Mouse (Mus musculus): ENCODE measurements around the gene Surf1. TPM values are rescaled to one million over a fixed set of nuclear protein-coding genes. Genes with fewer than 3 reads are reported as not detected.
"Not testable (repeated sequence)": the region's sequence is repeated elsewhere in the genome, so short reads cannot be mapped to it uniquely, and the experiment has no call there.

Surf1 gene
- polyA plus RNA-seq, 2 experiments: 51.2 to 69.1 TPM

DNA sequence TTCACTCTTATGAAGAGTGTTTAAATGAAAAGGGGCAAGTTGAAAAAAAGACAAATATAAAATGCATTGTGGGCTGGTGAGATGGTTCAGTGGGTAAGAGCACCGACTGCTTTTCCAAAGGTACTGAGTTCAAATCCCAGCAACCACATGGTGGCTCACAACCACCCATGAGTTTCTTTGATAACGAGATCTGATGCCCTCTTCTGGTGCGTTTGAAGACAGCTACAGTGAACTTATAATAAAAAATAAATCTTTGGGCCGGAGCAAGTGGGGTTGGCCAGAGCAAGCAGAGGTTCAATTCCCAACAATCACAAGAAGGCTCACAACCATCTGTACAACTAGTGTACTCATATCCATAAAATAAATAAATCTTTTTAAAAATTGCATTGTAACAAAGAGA is 20.4 kb downstream of the Surf1 start:
- 97% methylated on average over 4 of the region's 4 CpGs for WGBS
- Histone ChIP-seq H3K4me2 (replicated peaks; ENCODE audit: low read depth, low read length, severe bottlenecking) (no peak overlapping the region), H3K9ac (ENCODE audit: low read depth, low read length, severe bottlenecking) (no peak overlapping the region), H3K4me1 (ENCODE audit: control insufficient read depth, insufficient read depth, low read length) (no peaks in the 10 kb centered on the region), H3K27me3 (ENCODE audit: control insufficient read depth, insufficient read depth, low read length) (no peaks in the 10 kb centered on the region), H3K27ac (replicated peaks; ENCODE audit: low read depth, low read length) (no peak overlapping the region), H3K9me3 (ENCODE audit: control insufficient read depth, low read length) (no peaks in the 10 kb centered on the region), H3K4me3 (replicated peaks; ENCODE audit: low read length) (no peak overlapping the region), H3K36me3 (ENCODE audit: control insufficient read depth, insufficient read depth, low read length) (peaks cover 81% of the 10 kb centered on the region)
- no peak for DNase-seq (ENCODE audit: low spot score)
- ATAC-seq (ENCODE audit: low FRiP score, low read depth): no peak
- no peak for TF ChIP-seq POLR2A (IDR thresholded peaks at IDR 0.05; ENCODE audit: borderline replicate concordance, extremely low read depth, insufficient read depth, insufficient read length)

DNA sequence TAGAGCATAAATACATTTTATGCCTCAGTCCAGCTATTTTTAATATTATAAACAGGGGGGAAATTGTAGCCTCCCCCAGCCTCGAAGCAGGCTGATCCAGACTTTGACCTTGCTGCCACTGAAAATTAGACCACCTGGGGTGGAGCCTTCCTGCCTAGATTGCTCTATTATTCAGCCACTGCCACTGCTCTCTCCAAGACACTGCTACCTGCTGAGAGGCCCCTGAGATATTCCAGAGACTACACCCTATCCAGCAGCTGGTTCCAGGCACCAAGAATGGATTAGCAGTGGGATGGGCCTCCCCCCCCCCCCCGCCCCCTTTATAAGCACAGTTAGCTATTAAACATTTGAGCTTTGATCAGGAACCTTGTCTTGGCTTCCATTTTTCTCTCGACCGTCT is 30.2 kb downstream of the Surf1 start:
- not testable (repeated sequence) for H3K27ac ChIP-seq (replicated peaks; ENCODE audit: low read depth, low read length); H3K4me3 ChIP-seq (replicated peaks; ENCODE audit: low read length); H3K4me1 ChIP-seq (ENCODE audit: control insufficient read depth, insufficient read depth, low read length); H3K9me3 ChIP-seq (ENCODE audit: control insufficient read depth, low read length); H3K27me3 ChIP-seq (ENCODE audit: control insufficient read depth, insufficient read depth, low read length); DNase-seq (ENCODE audit: low spot score); H3K4me2 ChIP-seq (replicated peaks; ENCODE audit: low read depth, low read length, severe bottlenecking); H3K9ac ChIP-seq (ENCODE audit: low read depth, low read length, severe bottlenecking); ATAC-seq (ENCODE audit: low FRiP score, low read depth)
- H3K36me3 ChIP-seq (ENCODE audit: control insufficient read depth, insufficient read depth, low read length): peaks cover 22% of the 10 kb centered on the region
- WGBS: 60% methylated on average over 4 of the region's 4 CpGs

DNA sequence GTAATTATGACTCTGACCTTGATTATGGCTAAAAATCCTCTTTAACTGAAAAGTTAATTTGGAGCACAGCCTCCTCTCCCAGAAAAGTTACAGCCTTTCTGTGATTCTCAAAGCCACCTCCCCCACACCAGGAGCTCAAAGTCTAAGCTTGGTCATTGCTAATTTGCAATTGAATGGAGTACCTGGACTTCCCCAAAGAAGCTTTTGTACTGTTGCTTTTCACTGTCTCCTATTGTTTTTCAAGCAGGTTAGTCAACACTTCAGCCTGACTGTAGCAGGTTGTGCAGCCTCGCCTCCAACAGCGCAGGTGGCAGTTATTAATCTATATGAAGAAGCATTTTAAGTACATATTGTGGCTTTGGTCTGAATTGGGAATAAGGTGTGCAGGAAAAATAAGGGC is 30.8 kb downstream of the Surf1 start:
- H3K4me3 ChIP-seq (replicated peaks; ENCODE audit: low read length); H3K9ac ChIP-seq (ENCODE audit: low read depth, low read length, severe bottlenecking); H3K4me1 ChIP-seq (ENCODE audit: control insufficient read depth, insufficient read depth, low read length); ATAC-seq (ENCODE audit: low FRiP score, low read depth); H3K9me3 ChIP-seq (ENCODE audit: control insufficient read depth, low read length); H3K27ac ChIP-seq (replicated peaks; ENCODE audit: low read depth, low read length); H3K27me3 ChIP-seq (ENCODE audit: control insufficient read depth, insufficient read depth, low read length); DNase-seq (ENCODE audit: low spot score); H3K4me2 ChIP-seq (replicated peaks; ENCODE audit: low read depth, low read length, severe bottlenecking): not testable (repeated sequence)
- WGBS: 90% methylated on average over 2 of the region's 2 CpGs
- peaks cover 16% of the 10 kb centered on the region for H3K36me3 ChIP-seq (ENCODE audit: control insufficient read depth, insufficient read depth, low read length)

DNA sequence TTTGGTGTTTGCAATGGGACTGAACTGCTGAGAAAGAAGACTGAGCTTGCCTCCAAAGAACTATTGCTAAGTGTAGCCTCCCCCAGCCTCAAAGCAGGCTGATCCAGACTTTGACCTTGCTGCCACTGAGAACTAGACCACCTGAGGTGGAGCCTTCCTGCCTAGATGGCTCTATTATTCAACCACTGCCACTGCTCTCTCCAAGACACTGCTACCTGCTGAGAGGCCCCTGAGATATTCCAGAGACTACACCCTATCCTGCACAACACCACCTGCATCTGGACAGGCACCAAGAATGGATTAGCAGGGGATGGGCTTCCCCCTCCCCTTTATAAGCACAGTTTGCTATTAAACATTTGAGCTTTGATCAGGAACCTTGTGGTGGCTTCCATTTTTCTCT is 37.8 kb downstream of the Surf1 start:
- DNase-seq (ENCODE audit: low spot score): no peak
- Histone ChIP-seq H3K9ac (ENCODE audit: low read depth, low read length, severe bottlenecking) (no peak overlapping the region), H3K9me3 (ENCODE audit: control insufficient read depth, low read length) (peaks cover 3% of the 10 kb centered on the region; the same call in 1 of the 2 replicates), H3K36me3 (ENCODE audit: control insufficient read depth, insufficient read depth, low read length) (no peaks in the 10 kb centered on the region), H3K4me1 (ENCODE audit: control insufficient read depth, insufficient read depth, low read length) (no peaks in the 10 kb centered on the region), H3K27ac (replicated peaks; ENCODE audit: low read depth, low read length) (no peak overlapping the region), H3K4me3 (replicated peaks; ENCODE audit: low read length) (no peak overlapping the region), H3K27me3 (ENCODE audit: control insufficient read depth, insufficient read depth, low read length) (no peaks in the 10 kb centered on the region), H3K4me2 (replicated peaks; ENCODE audit: low read depth, low read length, severe bottlenecking) (no peak overlapping the region)
- ATAC-seq (ENCODE audit: low FRiP score, low read depth): no peak
- no peak for TF ChIP-seq POLR2A (IDR thresholded peaks at IDR 0.05; ENCODE audit: borderline replicate concordance, extremely low read depth, insufficient read depth, insufficient read length)

DNA sequence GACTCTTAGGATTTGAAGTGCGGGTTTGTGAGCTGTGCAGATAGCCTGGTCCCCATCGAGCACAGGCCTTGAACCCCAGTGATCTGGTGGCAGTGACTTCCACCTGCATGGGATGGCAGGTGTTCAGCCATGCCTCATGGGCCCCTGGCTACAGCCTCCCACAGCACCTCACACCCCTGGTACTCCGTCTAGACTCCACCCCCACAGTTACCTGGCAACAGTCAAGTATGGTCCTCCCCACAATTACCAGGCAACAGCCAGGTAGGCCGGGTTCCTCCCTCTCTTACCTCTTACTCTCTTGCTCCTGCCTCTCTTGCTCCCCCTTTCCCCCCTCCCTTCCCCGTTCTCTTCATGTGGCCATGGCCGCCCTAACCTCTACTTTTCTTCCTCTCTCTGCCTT is 45.7 kb downstream of the Surf1 start:
- ATAC-seq (ENCODE audit: low FRiP score, low read depth) (no peak), DNase-seq (ENCODE audit: low spot score) (no peak)
- Histone ChIP-seq H3K27me3 (ENCODE audit: control insufficient read depth, insufficient read depth, low read length) (no peaks in the 10 kb centered on the region), H3K27ac (replicated peaks; ENCODE audit: low read depth, low read length) (no peak overlapping the region), H3K9ac (ENCODE audit: low read depth, low read length, severe bottlenecking) (no peak overlapping the region), H3K36me3 (ENCODE audit: control insufficient read depth, insufficient read depth, low read length) (no peaks in the 10 kb centered on the region), H3K4me2 (replicated peaks; ENCODE audit: low read depth, low read length, severe bottlenecking) (no peak overlapping the region), H3K9me3 (ENCODE audit: control insufficient read depth, low read length) (no peaks in the 10 kb centered on the region), H3K4me3 (replicated peaks; ENCODE audit: low read length) (no peak overlapping the region), H3K4me1 (ENCODE audit: control insufficient read depth, insufficient read depth, low read length) (no peaks in the 10 kb centered on the region)
- TF ChIP-seq POLR2A (IDR thresholded peaks at IDR 0.05; ENCODE audit: borderline replicate concordance, extremely low read depth, insufficient read depth, insufficient read length): no peak
- 62% methylated on average over 6 of the region's 6 CpGs for WGBS

DNA sequence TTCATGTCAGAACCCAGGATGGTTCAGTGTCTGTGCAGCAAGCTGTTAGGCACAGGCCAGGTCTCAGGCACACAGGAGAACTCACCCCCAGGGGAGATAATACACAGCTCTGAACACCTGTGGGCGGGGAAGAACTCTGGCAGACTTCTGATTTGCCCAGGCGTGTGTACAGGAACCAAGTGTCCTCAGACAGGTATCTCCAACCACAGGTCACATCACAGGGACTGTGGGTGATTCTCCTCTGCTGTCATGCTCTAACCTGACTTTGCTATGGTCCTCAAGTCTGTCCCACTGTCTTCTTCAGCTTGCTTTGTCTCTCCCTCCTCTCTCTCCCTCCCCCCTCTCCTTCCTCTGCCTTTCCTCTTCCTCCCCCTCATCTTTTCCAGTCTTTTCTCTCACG is 51.5 kb downstream of the Surf1 start, which contains the start of gene Abo:
Abo (minus strand) TSS at position 101 of the 400 bp plus-strand sequence.
- H3K4me2 ChIP-seq (replicated peaks; ENCODE audit: low read depth, low read length, severe bottlenecking): no peak within 1 kb of the TSS
- 61% methylated on average over 3 of the region's 3 CpGs for WGBS
- no peak within 1 kb of the TSS for H3K9ac ChIP-seq (ENCODE audit: low read depth, low read length, severe bottlenecking)
- no peak within 1 kb of the TSS for H3K27ac ChIP-seq (replicated peaks; ENCODE audit: low read depth, low read length)
- H3K4me1 ChIP-seq (ENCODE audit: control insufficient read depth, insufficient read depth, low read length): no peaks in the 10 kb centered on the region
- H3K36me3 ChIP-seq (ENCODE audit: control insufficient read depth, insufficient read depth, low read length): no peaks in the 10 kb centered on the region
- DNase-seq (ENCODE audit: low spot score) (no peak), ATAC-seq (ENCODE audit: low FRiP score, low read depth) (no peak)
- H3K9me3 ChIP-seq (ENCODE audit: control insufficient read depth, low read length): no peaks in the 10 kb centered on the region
- H3K27me3 ChIP-seq (ENCODE audit: control insufficient read depth, insufficient read depth, low read length): no peaks in the 10 kb centered on the region
- TF ChIP-seq POLR2A (IDR thresholded peaks at IDR 0.05; ENCODE audit: borderline replicate concordance, extremely low read depth, insufficient read depth, insufficient read length): no peak
- no peak within 1 kb of the TSS for H3K4me3 ChIP-seq (replicated peaks; ENCODE audit: low read length)

Other genes starting within 250 kb of the Surf1 start
- gene Lcn4, start 245.2 kb downstream of the Surf1 start, polyA plus RNA-seq (2012; rRNA removed): not detected in 2 replicates
- not detected in 2 replicates for gene Lcn4, start 245.2 kb downstream of the Surf1 start, polyA plus RNA-seq (2014; fragmentation: Nextera tagmentation; extraction: Ambion mirVana)
- gene Abo, start 51.6 kb downstream of the Surf1 start, polyA plus RNA-seq (2012; rRNA removed): not detected in 2 replicates
- not detected in 2 replicates for gene Abo, start 51.6 kb downstream of the Surf1 start, polyA plus RNA-seq (2014; fragmentation: Nextera tagmentation; extraction: Ambion mirVana)
- gene Surf6, start 13.7 kb downstream of the Surf1 start, polyA plus RNA-seq (2012; rRNA removed): 19.2 and 23.6 TPM in 2 replicates
- 14.1 and 15.3 TPM in 2 replicates for gene Surf6, start 13.7 kb downstream of the Surf1 start, polyA plus RNA-seq (2014; fragmentation: Nextera tagmentation; extraction: Ambion mirVana)
- gene Med22, start 5.9 kb downstream of the Surf1 start, polyA plus RNA-seq (2012; rRNA removed): 49.0 and 61.2 TPM in 2 replicates
- gene Med22, start 5.9 kb downstream of the Surf1 start, polyA plus RNA-seq (2014; fragmentation: Nextera tagmentation; extraction: Ambion mirVana): 32.7 and 36.2 TPM in 2 replicates
- 1,637 and 2,054 TPM in 2 replicates for gene Rpl7a, start 5.8 kb downstream of the Surf1 start, polyA plus RNA-seq (2012; rRNA removed)
- gene Rpl7a, start 5.8 kb downstream of the Surf1 start, polyA plus RNA-seq (2014; fragmentation: Nextera tagmentation; extraction: Ambion mirVana): 733 and 758 TPM in 2 replicates
- gene Surf2, start 163 bp downstream of the Surf1 start, polyA plus RNA-seq (2012; rRNA removed): 41.2 and 41.6 TPM in 2 replicates
- gene Surf2, start 163 bp downstream of the Surf1 start, polyA plus RNA-seq (2014; fragmentation: Nextera tagmentation; extraction: Ambion mirVana): 30.7 and 36.5 TPM in 2 replicates
- gene Surf4, start 17.4 kb upstream of the Surf1 start, polyA plus RNA-seq (2012; rRNA removed): 235 and 291 TPM in 2 replicates
- 265 and 279 TPM in 2 replicates for gene Surf4, start 17.4 kb upstream of the Surf1 start, polyA plus RNA-seq (2014; fragmentation: Nextera tagmentation; extraction: Ambion mirVana)
- 0.09 and 0.18 TPM in 2 replicates for gene Stkld1, start 17.5 kb upstream of the Surf1 start, polyA plus RNA-seq (2012; rRNA removed)
- 0.08 TPM in 1 of 2 replicates, not detected in the other for gene Stkld1, start 17.5 kb upstream of the Surf1 start, polyA plus RNA-seq (2014; fragmentation: Nextera tagmentation; extraction: Ambion mirVana)
- 55.8 and 64.3 TPM in 2 replicates for gene Rexo4, start 47.9 kb upstream of the Surf1 start, polyA plus RNA-seq (2012; rRNA removed)
- gene Rexo4, start 47.9 kb upstream of the Surf1 start, polyA plus RNA-seq (2014; fragmentation: Nextera tagmentation; extraction: Ambion mirVana): 46.1 and 49.5 TPM in 2 replicates
- gene Adamts13, start 56.9 kb upstream of the Surf1 start, polyA plus RNA-seq (2012; rRNA removed): 0.04 TPM in 1 of 2 replicates, not detected in the other
- gene Adamts13, start 56.9 kb upstream of the Surf1 start, polyA plus RNA-seq (2014; fragmentation: Nextera tagmentation; extraction: Ambion mirVana): not detected in 2 replicates
- gene Cacfd1, start 93.4 kb upstream of the Surf1 start, polyA plus RNA-seq (2012; rRNA removed): 82.9 and 94.2 TPM in 2 replicates
- 65.3 and 68.6 TPM in 2 replicates for gene Cacfd1, start 93.4 kb upstream of the Surf1 start, polyA plus RNA-seq (2014; fragmentation: Nextera tagmentation; extraction: Ambion mirVana)
- gene Slc2a6, start 111.5 kb upstream of the Surf1 start, polyA plus RNA-seq (2012; rRNA removed): 0.73 and 1.0 TPM in 2 replicates
- gene Slc2a6, start 111.5 kb upstream of the Surf1 start, polyA plus RNA-seq (2014; fragmentation: Nextera tagmentation; extraction: Ambion mirVana): 0.48 and 0.88 TPM in 2 replicates
- 46.8 and 60.5 TPM in 2 replicates for gene Mymk, start 155.6 kb upstream of the Surf1 start, polyA plus RNA-seq (2012; rRNA removed)
- 47.8 and 70.4 TPM in 2 replicates for gene Mymk, start 155.6 kb upstream of the Surf1 start, polyA plus RNA-seq (2014; fragmentation: Nextera tagmentation; extraction: Ambion mirVana)
- gene Adamtsl2, start 162.8 kb upstream of the Surf1 start, polyA plus RNA-seq (2012; rRNA removed): 16.1 and 21.5 TPM in 2 replicates
- 9.3 and 12.9 TPM in 2 replicates for gene Adamtsl2, start 162.8 kb upstream of the Surf1 start, polyA plus RNA-seq (2014; fragmentation: Nextera tagmentation; extraction: Ambion mirVana)
- 0.68 and 1.1 TPM in 2 replicates for gene Fam163b, start 226.0 kb upstream of the Surf1 start, polyA plus RNA-seq (2012; rRNA removed)
- gene Fam163b, start 226.0 kb upstream of the Surf1 start, polyA plus RNA-seq (2014; fragmentation: Nextera tagmentation; extraction: Ambion mirVana): 0.30 and 0.43 TPM in 2 replicates
- 1.3 and 2.2 TPM in 2 replicates for gene Dbh, start 248.7 kb upstream of the Surf1 start, polyA plus RNA-seq (2012; rRNA removed)
- 1.00 and 1.6 TPM in 2 replicates for gene Dbh, start 248.7 kb upstream of the Surf1 start, polyA plus RNA-seq (2014; fragmentation: Nextera tagmentation; extraction: Ambion mirVana)